Mouse (Mus musculus): ENCODE results near the gene Gart. TPM values are rescaled to one million over a fixed set of nuclear protein-coding genes. Genes with fewer than 3 reads are reported as not detected.
A peak's percentile ranks its signal among the peaks of the same experiment; 100 is the strongest.

The Gart gene
- polyA plus RNA-seq, 1 experiment: 292 TPM

- Histone ChIP-seq H3K4me3 (ENCODE audit: low read depth, low read length) (no peak overlapping the region), H3K9ac (ENCODE audit: low read depth, poor library complexity, severe bottlenecking) (no peak overlapping the region), H3K27me3 (ENCODE audit: control insufficient read depth, insufficient read depth, low read length, poor library complexity, severe bottlenecking) (no peaks in the 10 kb centered on the region), H3K27ac (ENCODE audit: insufficient read depth, low read length) (no peak overlapping the region), H3K36me3 (ENCODE audit: control insufficient read depth, insufficient read depth, low read length, poor library complexity, severe bottlenecking) (no peaks in the 10 kb centered on the region), H3K4me1 (ENCODE audit: control insufficient read depth, insufficient read depth, low read length) (no peaks in the 10 kb centered on the region), H3K9me3 (replicated peaks; ENCODE audit: control insufficient read depth, insufficient read depth, low read length, poor library complexity, severe bottlenecking) (no peaks in the 10 kb centered on the region)
- no peak for TF ChIP-seq CTCF (IDR thresholded peaks at IDR 0.05; ENCODE audit: low read depth, low read length)
- no peak for TF ChIP-seq EP300 (IDR thresholded peaks at IDR 0.05; ENCODE audit: insufficient read depth, low read depth, low read length)
- no peak for TF ChIP-seq POLR2A (IDR thresholded peaks at IDR 0.05; ENCODE audit: insufficient read depth, low read length)
Measured at GRCm38 (mm10) chr16:91601081-91601480, 45.7 kb downstream of the Gart start.

GRCm38 (mm10) chr16:91599242-91599641 lies 47.5 kb downstream of the Gart start:
- Histone ChIP-seq H3K9ac (ENCODE audit: low read depth, poor library complexity, severe bottlenecking) (no peak overlapping the region), H3K4me3 (ENCODE audit: low read depth, low read length) (no peak overlapping the region), H3K4me1 (ENCODE audit: control insufficient read depth, insufficient read depth, low read length) (no peaks in the 10 kb centered on the region), H3K9me3 (replicated peaks; ENCODE audit: control insufficient read depth, insufficient read depth, low read length, poor library complexity, severe bottlenecking) (no peaks in the 10 kb centered on the region), H3K36me3 (ENCODE audit: control insufficient read depth, insufficient read depth, low read length, poor library complexity, severe bottlenecking) (no peaks in the 10 kb centered on the region), H3K27ac (ENCODE audit: insufficient read depth, low read length) (no peak overlapping the region), H3K27me3 (ENCODE audit: control insufficient read depth, insufficient read depth, low read length, poor library complexity, severe bottlenecking) (no peaks in the 10 kb centered on the region)
- TF ChIP-seq CTCF (IDR thresholded peaks at IDR 0.05; ENCODE audit: low read depth, low read length) (no peak), EP300 (IDR thresholded peaks at IDR 0.05; ENCODE audit: insufficient read depth, low read depth, low read length) (no peak), POLR2A (IDR thresholded peaks at IDR 0.05; ENCODE audit: insufficient read depth, low read length) (no peak)

- peak within 1 kb of the TSS; percentile 91 for H3K4me3 ChIP-seq (ENCODE audit: low read depth, low read length)
- H3K4me1 ChIP-seq (ENCODE audit: control insufficient read depth, insufficient read depth, low read length): no peaks in the 10 kb centered on the region
- peak within 1 kb of the TSS; percentile 73 for H3K9ac ChIP-seq (ENCODE audit: low read depth, poor library complexity, severe bottlenecking)
- H3K9me3 ChIP-seq (replicated peaks; ENCODE audit: control insufficient read depth, insufficient read depth, low read length, poor library complexity, severe bottlenecking): no peaks in the 10 kb centered on the region
- no peak within 1 kb of the TSS for H3K27ac ChIP-seq (ENCODE audit: insufficient read depth, low read length)
- TF ChIP-seq EP300 (IDR thresholded peaks at IDR 0.05; ENCODE audit: insufficient read depth, low read depth, low read length) (no peak), CTCF (IDR thresholded peaks at IDR 0.05; ENCODE audit: low read depth, low read length) (no peak), POLR2A (IDR thresholded peaks at IDR 0.05; ENCODE audit: insufficient read depth, low read length) (no peak)
- no peaks in the 10 kb centered on the region for H3K27me3 ChIP-seq (ENCODE audit: control insufficient read depth, insufficient read depth, low read length, poor library complexity, severe bottlenecking)
- H3K36me3 ChIP-seq (ENCODE audit: control insufficient read depth, insufficient read depth, low read length, poor library complexity, severe bottlenecking): no peaks in the 10 kb centered on the region
Measured at GRCm38 (mm10) chr16:91597672-91598010, 49.1 kb downstream of the Gart start, which contains the start of gene Tmem50b. Tmem50b (minus strand) TSS chr16:91597800.

GRCm38 (mm10) chr16:91596779-91597671 lies 49.7 kb downstream of the Gart start:
- Histone ChIP-seq H3K27me3 (ENCODE audit: control insufficient read depth, insufficient read depth, low read length, poor library complexity, severe bottlenecking) (no peaks in the 10 kb centered on the region), H3K27ac (ENCODE audit: insufficient read depth, low read length) (no peak overlapping the region), H3K36me3 (ENCODE audit: control insufficient read depth, insufficient read depth, low read length, poor library complexity, severe bottlenecking) (no peaks in the 10 kb centered on the region), H3K4me3 (ENCODE audit: low read depth, low read length) (peak overlapping the region; percentile 91), H3K9ac (ENCODE audit: low read depth, poor library complexity, severe bottlenecking) (peak overlapping the region; percentile 73), H3K4me1 (ENCODE audit: control insufficient read depth, insufficient read depth, low read length) (no peaks in the 10 kb centered on the region), H3K9me3 (replicated peaks; ENCODE audit: control insufficient read depth, insufficient read depth, low read length, poor library complexity, severe bottlenecking) (no peaks in the 10 kb centered on the region)
- no peak for TF ChIP-seq POLR2A (IDR thresholded peaks at IDR 0.05; ENCODE audit: insufficient read depth, low read length)
- TF ChIP-seq CTCF (IDR thresholded peaks at IDR 0.05; ENCODE audit: low read depth, low read length): no peak
- no peak for TF ChIP-seq EP300 (IDR thresholded peaks at IDR 0.05; ENCODE audit: insufficient read depth, low read depth, low read length)

DNA sequence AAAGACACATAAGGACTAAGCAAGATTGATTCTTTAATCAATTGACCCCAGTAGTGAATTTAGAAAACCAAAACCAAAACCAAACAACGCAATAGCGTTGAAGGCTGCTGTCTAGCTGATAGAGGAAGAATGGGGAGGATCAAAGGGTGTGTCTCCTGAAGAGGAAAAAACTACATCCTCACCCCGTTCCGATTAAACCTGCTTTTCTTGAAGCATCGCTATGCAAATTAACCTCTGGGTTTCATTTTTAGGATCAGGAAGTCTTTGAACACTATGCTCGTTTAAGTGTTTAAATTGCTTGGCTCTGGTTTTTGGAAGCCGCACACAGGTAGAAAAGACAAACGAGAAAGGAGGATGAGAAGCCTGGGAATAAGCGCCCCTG lies 50.4 kb downstream of the Gart start:
- H3K9ac ChIP-seq (ENCODE audit: low read depth, poor library complexity, severe bottlenecking): peak overlapping the region; percentile 73; the same call in 1 of the 2 replicates
- H3K9me3 ChIP-seq (replicated peaks; ENCODE audit: control insufficient read depth, insufficient read depth, low read length, poor library complexity, severe bottlenecking): no peaks in the 10 kb centered on the region
- no peaks in the 10 kb centered on the region for H3K27me3 ChIP-seq (ENCODE audit: control insufficient read depth, insufficient read depth, low read length, poor library complexity, severe bottlenecking)
- H3K36me3 ChIP-seq (ENCODE audit: control insufficient read depth, insufficient read depth, low read length, poor library complexity, severe bottlenecking): no peaks in the 10 kb centered on the region
- TF ChIP-seq CTCF (IDR thresholded peaks at IDR 0.05; ENCODE audit: low read depth, low read length) (no peak), EP300 (IDR thresholded peaks at IDR 0.05; ENCODE audit: insufficient read depth, low read depth, low read length) (no peak), POLR2A (IDR thresholded peaks at IDR 0.05; ENCODE audit: insufficient read depth, low read length) (no peak)
- H3K4me1 ChIP-seq (ENCODE audit: control insufficient read depth, insufficient read depth, low read length): no peaks in the 10 kb centered on the region
- no peak overlapping the region for H3K27ac ChIP-seq (ENCODE audit: insufficient read depth, low read length)
- peak overlapping the region; percentile 91; the same call in 1 of the 2 replicates for H3K4me3 ChIP-seq (ENCODE audit: low read depth, low read length)

- no peak for TF ChIP-seq EP300 (IDR thresholded peaks at IDR 0.05; ENCODE audit: insufficient read depth, low read depth, low read length)
- no peak for TF ChIP-seq CTCF (IDR thresholded peaks at IDR 0.05; ENCODE audit: low read depth, low read length)
- TF ChIP-seq POLR2A (IDR thresholded peaks at IDR 0.05; ENCODE audit: insufficient read depth, low read length): no peak
- Histone ChIP-seq H3K9me3 (replicated peaks; ENCODE audit: control insufficient read depth, insufficient read depth, low read length, poor library complexity, severe bottlenecking) (no peaks in the 10 kb centered on the region), H3K27ac (ENCODE audit: insufficient read depth, low read length) (no peak overlapping the region), H3K4me3 (ENCODE audit: low read depth, low read length) (no peak overlapping the region), H3K27me3 (ENCODE audit: control insufficient read depth, insufficient read depth, low read length, poor library complexity, severe bottlenecking) (no peaks in the 10 kb centered on the region), H3K4me1 (ENCODE audit: control insufficient read depth, insufficient read depth, low read length) (no peaks in the 10 kb centered on the region), H3K9ac (ENCODE audit: low read depth, poor library complexity, severe bottlenecking) (no peak overlapping the region), H3K36me3 (ENCODE audit: control insufficient read depth, insufficient read depth, low read length, poor library complexity, severe bottlenecking) (no peaks in the 10 kb centered on the region)
Measured at GRCm38 (mm10) chr16:91595076-91595475, 51.7 kb downstream of the Gart start.
